Mouse (Mus musculus): ENCODE measurements around the gene Clcnka. TPM values are rescaled to one million over a fixed set of nuclear protein-coding genes. Genes with fewer than 3 reads are reported as not detected.

Gene Clcnka
- polyA plus RNA-seq, 1 experiment from 2014 or later, result not detected

DNA sequence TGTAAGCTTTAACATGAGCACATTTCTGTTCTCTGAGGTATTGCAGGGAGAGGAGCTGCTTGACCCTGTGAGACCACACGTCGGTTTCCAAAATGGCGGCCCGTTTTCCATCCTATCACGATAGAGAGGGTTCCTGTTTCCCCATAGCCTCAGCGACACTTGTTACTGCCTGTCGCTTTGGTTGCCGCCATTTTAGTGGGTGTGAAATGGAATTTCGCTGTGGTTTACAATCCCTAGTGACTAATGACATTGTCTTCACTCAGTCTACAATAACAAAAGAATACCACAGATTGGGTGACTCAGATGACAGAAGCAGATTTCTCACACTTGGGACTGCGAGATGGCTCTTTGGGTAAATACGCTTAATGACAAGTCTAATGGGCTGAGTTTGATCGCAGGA, 53.3 kb downstream of the Clcnka start:
- no peak overlapping the region for H3K9ac ChIP-seq (ENCODE audit: low read depth, low read length)
- no peaks in the 10 kb centered on the region for H3K36me3 ChIP-seq (ENCODE audit: control insufficient read depth, insufficient read depth)
- WGBS, result 90% methylated on average over 12 of the region's 12 CpGs
- no peak for ATAC-seq
- H3K9me3 ChIP-seq (ENCODE audit: control insufficient read depth), result no peaks in the 10 kb centered on the region
- peaks cover 5% of the 10 kb centered on the region for H3K4me1 ChIP-seq (replicated peaks; ENCODE audit: control insufficient read depth, insufficient read depth, low read length)
- no peaks in the 10 kb centered on the region for H3K27me3 ChIP-seq (replicated peaks; ENCODE audit: control insufficient read depth, insufficient read depth, low read length)
- H3K4me3 ChIP-seq (ENCODE audit: low read depth, low read length), result no peak overlapping the region
- H3K4me2 ChIP-seq (replicated peaks; ENCODE audit: low read depth), result no peak overlapping the region
- TF ChIP-seq CTCF (IDR thresholded peaks at IDR 0.05; ENCODE audit: low read depth), result no peak
- H3K27ac ChIP-seq (ENCODE audit: low read depth, low read length), result no peak overlapping the region

DNA sequence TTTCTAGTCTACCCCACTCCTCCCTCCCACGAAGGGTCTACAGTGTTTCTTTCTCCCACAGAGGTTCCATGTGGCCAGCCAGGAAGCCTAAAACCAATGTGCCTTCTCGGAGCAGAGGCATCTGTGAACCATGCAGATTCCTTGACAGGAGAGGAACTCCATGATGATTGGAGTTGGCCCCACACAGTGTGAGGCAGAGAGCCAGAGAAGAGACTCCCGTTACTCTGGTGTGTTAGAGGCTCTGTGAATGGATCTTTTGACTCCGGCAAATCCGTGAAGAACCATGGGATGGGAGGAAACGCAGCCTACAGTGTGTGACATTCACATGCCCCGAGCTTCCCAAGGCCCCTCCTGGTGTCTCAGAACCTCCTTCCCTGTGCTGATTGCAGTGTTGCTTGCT, 55.0 kb downstream of the Clcnka start:
- ATAC-seq, result no peak
- Histone ChIP-seq H3K4me2 (replicated peaks; ENCODE audit: low read depth) (no peak overlapping the region), H3K27ac (ENCODE audit: low read depth, low read length) (no peak overlapping the region), H3K36me3 (ENCODE audit: control insufficient read depth, insufficient read depth) (no peaks in the 10 kb centered on the region), H3K27me3 (replicated peaks; ENCODE audit: control insufficient read depth, insufficient read depth, low read length) (no peaks in the 10 kb centered on the region), H3K9ac (ENCODE audit: low read depth, low read length) (no peak overlapping the region), H3K9me3 (ENCODE audit: control insufficient read depth) (no peaks in the 10 kb centered on the region), H3K4me3 (ENCODE audit: low read depth, low read length) (no peak overlapping the region), H3K4me1 (replicated peaks; ENCODE audit: control insufficient read depth, insufficient read depth, low read length) (peaks cover 7% of the 10 kb centered on the region)
- 61% methylated on average over 7 of the region's 7 CpGs for WGBS
- TF ChIP-seq CTCF (IDR thresholded peaks at IDR 0.05; ENCODE audit: low read depth), result no peak

DNA sequence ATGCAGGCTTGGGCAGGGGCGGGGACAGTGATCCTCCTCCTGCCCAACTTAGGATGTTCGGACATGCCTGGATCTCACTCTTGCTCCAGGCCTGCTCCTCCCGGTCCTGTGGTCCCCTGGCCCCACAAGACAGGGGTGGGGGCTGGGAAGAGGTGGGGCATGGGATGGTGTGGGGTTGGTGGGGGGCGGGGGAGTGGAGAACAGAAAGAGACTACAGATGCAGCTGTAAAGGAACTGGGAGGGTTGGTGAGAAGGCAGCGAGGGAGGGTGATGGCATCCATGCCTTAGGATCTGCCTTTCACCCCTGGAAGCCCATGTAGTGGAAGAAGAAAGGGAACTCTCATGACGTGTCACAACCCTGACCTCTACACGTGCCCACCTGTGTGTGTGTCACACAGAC, 57.0 kb downstream of the Clcnka start:
- H3K27ac ChIP-seq (ENCODE audit: low read depth, low read length), result no peak overlapping the region
- no peaks in the 10 kb centered on the region for H3K9me3 ChIP-seq (ENCODE audit: control insufficient read depth)
- H3K4me1 ChIP-seq (replicated peaks; ENCODE audit: control insufficient read depth, insufficient read depth, low read length), result 0 out of 2 replicates have a peak, but pooled peaks cover 3% of the 10 kb centered on the region
- H3K4me2 ChIP-seq (replicated peaks; ENCODE audit: low read depth), result no peak overlapping the region
- 69% methylated on average over 7 of the region's 7 CpGs for WGBS
- ATAC-seq, result no peak
- TF ChIP-seq CTCF (IDR thresholded peaks at IDR 0.05; ENCODE audit: low read depth), result no peak
- no peaks in the 10 kb centered on the region for H3K27me3 ChIP-seq (replicated peaks; ENCODE audit: control insufficient read depth, insufficient read depth, low read length)
- no peaks in the 10 kb centered on the region for H3K36me3 ChIP-seq (ENCODE audit: control insufficient read depth, insufficient read depth)
- no peak overlapping the region for H3K9ac ChIP-seq (ENCODE audit: low read depth, low read length)
- H3K4me3 ChIP-seq (ENCODE audit: low read depth, low read length), result no peak overlapping the region

DNA sequence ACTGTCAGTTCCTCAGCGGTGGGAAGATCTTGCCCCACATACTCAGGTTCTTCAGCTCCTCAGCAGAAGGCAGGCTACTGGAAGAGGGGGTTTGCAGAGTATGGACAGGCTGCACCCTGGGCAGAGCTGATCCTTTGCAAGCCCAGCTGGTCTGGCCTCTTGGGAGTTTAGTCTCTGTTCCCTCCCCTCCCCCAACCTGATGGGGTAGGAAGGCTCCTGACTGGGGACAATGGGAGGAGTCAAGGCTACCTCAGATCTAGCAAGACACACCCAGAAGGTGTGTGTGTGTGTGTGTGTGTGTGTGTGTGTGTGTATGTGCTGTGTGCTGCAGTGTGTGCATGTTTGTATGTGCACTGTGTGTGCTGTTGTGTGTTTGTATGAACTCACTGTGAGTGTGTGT, 59.7 kb downstream of the Clcnka start:
- no peak overlapping the region for H3K27ac ChIP-seq (ENCODE audit: low read depth, low read length)
- H3K9ac ChIP-seq (ENCODE audit: low read depth, low read length), result no peak overlapping the region
- WGBS, result 14% methylated on average over 1 of the region's 1 CpGs
- H3K4me3 ChIP-seq (ENCODE audit: low read depth, low read length), result no peak overlapping the region
- 0 out of 2 replicates have a peak, but pooled peaks cover 3% of the 10 kb centered on the region for H3K4me1 ChIP-seq (replicated peaks; ENCODE audit: control insufficient read depth, insufficient read depth, low read length)
- no peak overlapping the region for H3K4me2 ChIP-seq (replicated peaks; ENCODE audit: low read depth)
- H3K36me3 ChIP-seq (ENCODE audit: control insufficient read depth, insufficient read depth), result no peaks in the 10 kb centered on the region
- no peaks in the 10 kb centered on the region for H3K27me3 ChIP-seq (replicated peaks; ENCODE audit: control insufficient read depth, insufficient read depth, low read length)
- no peaks in the 10 kb centered on the region for H3K9me3 ChIP-seq (ENCODE audit: control insufficient read depth)
- no peak for TF ChIP-seq CTCF (IDR thresholded peaks at IDR 0.05; ENCODE audit: low read depth)
- peak; percentile 37; the same call in 1 of the 2 replicates for ATAC-seq

DNA sequence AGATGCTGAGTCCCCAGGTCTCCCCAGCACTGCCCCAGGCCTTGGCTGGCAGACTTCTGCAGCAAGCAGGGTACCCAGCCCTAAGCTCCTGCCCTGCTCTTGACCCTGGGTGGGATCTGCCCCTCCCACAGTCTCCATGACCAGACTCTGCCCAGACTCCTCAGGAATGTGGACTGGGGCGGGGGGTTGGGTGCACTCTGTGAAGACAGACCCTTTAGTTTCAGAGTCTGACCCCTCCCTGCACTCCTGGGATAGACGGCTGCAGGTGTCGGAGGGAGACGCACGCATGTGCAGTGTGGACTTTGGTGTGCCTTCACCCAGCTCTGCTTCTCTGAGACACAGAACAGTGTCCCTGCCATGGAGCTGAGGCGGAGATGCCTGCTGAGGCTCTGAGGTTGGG, 60.5 kb downstream of the Clcnka start:
- H3K27ac ChIP-seq (ENCODE audit: low read depth, low read length), result 0 out of 2 replicates have a peak overlapping the region, but pooled peaks have one; percentile 8
- no peaks in the 10 kb centered on the region for H3K36me3 ChIP-seq (ENCODE audit: control insufficient read depth, insufficient read depth)
- H3K9me3 ChIP-seq (ENCODE audit: control insufficient read depth), result no peaks in the 10 kb centered on the region
- peak; percentile 10; the same call in 1 of the 2 replicates for ATAC-seq
- no peaks in the 10 kb centered on the region for H3K27me3 ChIP-seq (replicated peaks; ENCODE audit: control insufficient read depth, insufficient read depth, low read length)
- TF ChIP-seq CTCF (IDR thresholded peaks at IDR 0.05; ENCODE audit: low read depth), result no peak
- H3K4me2 ChIP-seq (replicated peaks; ENCODE audit: low read depth), result peak overlapping the region; percentile 17; the same call in 1 of the 2 replicates
- 16% methylated on average over 6 of the region's 6 CpGs for WGBS
- H3K9ac ChIP-seq (ENCODE audit: low read depth, low read length), result no peak overlapping the region
- 0 out of 2 replicates have a peak, but pooled peaks cover 3% of the 10 kb centered on the region for H3K4me1 ChIP-seq (replicated peaks; ENCODE audit: control insufficient read depth, insufficient read depth, low read length)
- no peak overlapping the region for H3K4me3 ChIP-seq (ENCODE audit: low read depth, low read length)

DNA sequence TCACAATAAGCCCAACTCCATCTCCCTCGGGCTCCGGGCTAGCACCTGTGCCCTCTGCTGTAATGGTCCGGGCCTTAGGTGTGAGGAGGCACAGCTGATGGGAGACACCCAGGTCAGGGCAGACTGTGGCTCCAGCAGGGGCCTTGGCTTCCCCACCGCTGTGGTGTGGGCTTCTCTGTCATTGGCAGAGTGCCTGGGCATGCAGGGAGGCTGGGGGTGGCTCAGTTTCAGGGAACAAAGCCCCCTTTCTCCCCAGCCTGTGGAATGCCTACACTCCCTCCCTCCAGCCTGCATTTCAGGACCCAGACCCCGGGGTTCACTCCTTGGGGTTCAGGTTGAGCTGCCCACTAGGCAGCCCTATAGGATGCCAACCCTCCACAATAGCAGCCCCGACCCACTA, 62.3 kb downstream of the Clcnka start:
- no peak for TF ChIP-seq CTCF (IDR thresholded peaks at IDR 0.05; ENCODE audit: low read depth)
- 78% methylated on average over 6 of the region's 6 CpGs for WGBS
- no peak for ATAC-seq

More for the DNA sequence above, 62.3 kb downstream of the Clcnka start:
- Histone ChIP-seq H3K27me3 (replicated peaks; ENCODE audit: control insufficient read depth, insufficient read depth, low read length) (no peaks in the 10 kb centered on the region), H3K4me3 (ENCODE audit: low read depth, low read length) (no peak overlapping the region), H3K9ac (ENCODE audit: low read depth, low read length) (no peak overlapping the region), H3K36me3 (ENCODE audit: control insufficient read depth, insufficient read depth) (no peaks in the 10 kb centered on the region), H3K9me3 (ENCODE audit: control insufficient read depth) (no peaks in the 10 kb centered on the region), H3K4me2 (replicated peaks; ENCODE audit: low read depth) (no peak overlapping the region), H3K27ac (ENCODE audit: low read depth, low read length) (no peak overlapping the region), H3K4me1 (replicated peaks; ENCODE audit: control insufficient read depth, insufficient read depth, low read length) (0 out of 2 replicates have a peak, but pooled peaks cover 3% of the 10 kb centered on the region)
